9 mouse cellular contexts compared by ENCODE assay signal in genomic region chr7:142509518-142509917, GRCm38 (mm10). TPM values are rescaled to one million over a fixed set of nuclear protein-coding genes. Genes with fewer than 3 reads are reported as not detected.
A peak's percentile ranks its signal among the peaks of the same experiment; 100 is the strongest.
DNase-seq lines count a peak whose midpoint lies in the region; ATAC-seq and TF ChIP-seq lines count a peak whose summit lies in the region.
"Had no signal": no experiment of that assay in that cellular context is flagged by ENCODE, and none has a peak within 500 bp of the region (broad histone marks: within the 10 kb centered on the region; RNA-seq: fewer than 3 reads in every experiment).

No protein-coding gene starts in this region.

- no peaks in the 10 kb centered on the region for H3K36me3 ChIP-seq in lung, embryonic 14.5 days (ENCODE audit: insufficient read depth)
- H3K36me3 ChIP-seq in lung, postnatal 0 days (ENCODE audit: insufficient read depth, low read length) = no peaks in the 10 kb centered on the region
- no peaks in the 10 kb centered on the region for H3K36me3 ChIP-seq in forebrain, embryonic 12.5 days (replicated peaks)
- H3K36me3 ChIP-seq in limb, embryonic 13.5 days = no peaks in the 10 kb centered on the region
- H3K36me3 ChIP-seq in stomach, embryonic 16.5 days (ENCODE audit: control insufficient read depth, insufficient read depth, low read length) = no peaks in the 10 kb centered on the region
- H3K36me3 ChIP-seq in liver, embryonic 12.5 days = no peaks in the 10 kb centered on the region

- H3K9ac ChIP-seq in lung, embryonic 14.5 days = no peak overlapping the region
- no peak overlapping the region for H3K9ac ChIP-seq in lung, postnatal 0 days (replicated peaks; ENCODE audit: low read depth)
- no peak overlapping the region for H3K9ac ChIP-seq in forebrain, embryonic 12.5 days
- no peak overlapping the region; the same call in 1 of the 2 replicates for H3K9ac ChIP-seq in limb, embryonic 13.5 days
- peak overlapping the region; percentile 38; the same call in 1 of the 2 replicates for H3K9ac ChIP-seq in stomach, embryonic 16.5 days (ENCODE audit: low read length)
- no peak overlapping the region for H3K9ac ChIP-seq in liver, embryonic 12.5 days

- no peak overlapping the region for H3K4me2 ChIP-seq in lung, embryonic 14.5 days
- no peak overlapping the region for H3K4me2 ChIP-seq in lung, postnatal 0 days (replicated peaks; ENCODE audit: low read depth, low read length)
- H3K4me2 ChIP-seq in forebrain, embryonic 12.5 days = no peak overlapping the region
- H3K4me2 ChIP-seq in limb, embryonic 13.5 days (replicated peaks) = 0 out of 2 replicates have a peak overlapping the region, but pooled peaks have one; percentile 10
- no peak overlapping the region for H3K4me2 ChIP-seq in stomach, embryonic 16.5 days (ENCODE audit: low read depth, low read length)
- H3K4me2 ChIP-seq in liver, embryonic 12.5 days = no peak overlapping the region

- H3K4me1 ChIP-seq in lung, embryonic 14.5 days (ENCODE audit: insufficient read depth) = peaks cover 32% of the 10 kb centered on the region
- H3K4me1 ChIP-seq in lung, postnatal 0 days (ENCODE audit: insufficient read depth, low read depth, low read length) = no peaks in the 10 kb centered on the region
- H3K4me1 ChIP-seq in forebrain, embryonic 12.5 days = peaks cover 28% of the 10 kb centered on the region
- H3K4me1 ChIP-seq in limb, embryonic 13.5 days = peaks cover 63% of the 10 kb centered on the region
- H3K4me1 ChIP-seq in stomach, embryonic 16.5 days (ENCODE audit: control insufficient read depth, insufficient read depth, low read length) = peaks cover 32% of the 10 kb centered on the region
- peaks cover 14% of the 10 kb centered on the region for H3K4me1 ChIP-seq in liver, embryonic 12.5 days

- DNase-seq in lung, embryonic 14.5 days = peak; percentile 59
- DNase-seq in lung, postnatal 0 days (ENCODE audit: low spot score) = no peak
- no peak for DNase-seq in left cerebral cortex, adult 9 months (ENCODE audit: low spot score in 2 of 2)

- H3K27ac ChIP-seq in lung, embryonic 14.5 days (ENCODE audit: low read depth) = peak overlapping the region; percentile 88
- no peak overlapping the region; the same call in 1 of the 2 replicates for H3K27ac ChIP-seq in lung, postnatal 0 days (ENCODE audit: low read length)
- peak overlapping the region; percentile 76 for H3K27ac ChIP-seq in forebrain, embryonic 12.5 days
- peak overlapping the region; percentile 97 for H3K27ac ChIP-seq in limb, embryonic 13.5 days
- H3K27ac ChIP-seq in stomach, embryonic 16.5 days (ENCODE audit: low read length) = peak overlapping the region; percentile 96
- no peak overlapping the region for H3K27ac ChIP-seq in liver, embryonic 12.5 days

- no peaks in the 10 kb centered on the region for H3K9me3 ChIP-seq in lung, embryonic 14.5 days (ENCODE audit: low read depth, low read length)
- no peaks in the 10 kb centered on the region for H3K9me3 ChIP-seq in lung, postnatal 0 days (ENCODE audit: low read length)
- no peaks in the 10 kb centered on the region for H3K9me3 ChIP-seq in forebrain, embryonic 12.5 days
- no peaks in the 10 kb centered on the region for H3K9me3 ChIP-seq in limb, embryonic 13.5 days
- no peaks in the 10 kb centered on the region for H3K9me3 ChIP-seq in stomach, embryonic 16.5 days (replicated peaks; ENCODE audit: control insufficient read depth, low read length)
- H3K9me3 ChIP-seq in liver, embryonic 12.5 days (replicated peaks) = no peaks in the 10 kb centered on the region

- TF ChIP-seq CTCF in lung, embryonic 14.5 days (IDR thresholded peaks at IDR 0.05; ENCODE audit: low read depth) = no peak
- TF ChIP-seq CTCF in lung, postnatal 0 days (IDR thresholded peaks at IDR 0.05) = no peak

- ATAC-seq in lung, embryonic 14.5 days (ENCODE audit: insufficient read depth) = no peak
- ATAC-seq in lung, postnatal 0 days = no peak
- no peak for ATAC-seq in forebrain, embryonic 12.5 days (ENCODE audit: low FRiP score)
- ATAC-seq in limb, embryonic 13.5 days (ENCODE audit: low FRiP score, low read depth) = no peak
- no peak for ATAC-seq in stomach, embryonic 16.5 days (ENCODE audit: insufficient read depth, low FRiP score)
- ATAC-seq in erythroid progenitor cell, adult 5-6 weeks (replicated peaks; ENCODE audit: low FRiP score, poor library complexity, severe bottlenecking) = no peak
- no peak for ATAC-seq in liver, embryonic 12.5 days

- TF ChIP-seq EP300 in lung, postnatal 0 days (IDR thresholded peaks at IDR 0.05) = no peak

- no peaks in the 10 kb centered on the region for H3K27me3 ChIP-seq in lung, embryonic 14.5 days (ENCODE audit: insufficient read depth, low read length)
- no peaks in the 10 kb centered on the region for H3K27me3 ChIP-seq in lung, postnatal 0 days (replicated peaks; ENCODE audit: insufficient read depth, low read length)
- no peaks in the 10 kb centered on the region for H3K27me3 ChIP-seq in forebrain, embryonic 12.5 days
- no peaks in the 10 kb centered on the region for H3K27me3 ChIP-seq in limb, embryonic 13.5 days
- H3K27me3 ChIP-seq in stomach, embryonic 16.5 days (ENCODE audit: control insufficient read depth, insufficient read depth, low read length) = no peaks in the 10 kb centered on the region
- peaks cover 40% of the 10 kb centered on the region for H3K27me3 ChIP-seq in liver, embryonic 12.5 days (replicated peaks)

- WGBS in lung, embryonic 14.5 days = 15% methylated on average over 14 of the region's 14 CpGs
- 24% methylated on average over 14 of the region's 14 CpGs for WGBS in lung, postnatal 0 days
- WGBS in forebrain, embryonic 12.5 days = 54% methylated on average over 14 of the region's 14 CpGs
- 19% methylated on average over 14 of the region's 14 CpGs for WGBS in limb, embryonic 13.5 days
- WGBS in stomach, embryonic 16.5 days = 14% methylated on average over 14 of the region's 14 CpGs
- WGBS in liver, embryonic 12.5 days (ENCODE audit: insufficient replicate concordance) = 62% methylated on average over 14 of the region's 14 CpGs

- no peak overlapping the region for H3K4me3 ChIP-seq in lung, embryonic 14.5 days (ENCODE audit: low read depth, low read length)
- no peak overlapping the region for H3K4me3 ChIP-seq in lung, postnatal 0 days (ENCODE audit: low read depth, low read length)
- H3K4me3 ChIP-seq in forebrain, embryonic 12.5 days (replicated peaks) = no peak overlapping the region
- no peak overlapping the region for H3K4me3 ChIP-seq in limb, embryonic 13.5 days
- H3K4me3 ChIP-seq in stomach, embryonic 16.5 days (replicated peaks; ENCODE audit: low read length) = no peak overlapping the region
- no peak overlapping the region for H3K4me3 ChIP-seq in liver, embryonic 12.5 days

RNA-seq across cellular contexts. Expression of gene Tnnt3, which starts 10.9 kb away (rescaled TPM):
- 1.5 and 2.5 TPM in 2 replicates for polyA plus RNA-seq in lung, embryonic 14.5 days (2014; fragmentation: Nextera tagmentation; extraction: Ambion mirVana)
- polyA plus RNA-seq in lung, postnatal 0 days (2015; fragmentation: Nextera tagmentation; extraction: Ambion mirVana) = 1.5 and 2.2 TPM in 2 replicates
- 0.78 TPM in 1 of 2 replicates, not detected in the other for polyA plus RNA-seq in forebrain, embryonic 12.5 days (2016; fragmentation: Nextera tagmentation; extraction: Ambion mirVana)
- 60.9 and 62.3 TPM in 2 replicates for polyA plus RNA-seq in limb, embryonic 13.5 days (2015; fragmentation: Nextera tagmentation; extraction: Ambion mirVana)
- 12.0 and 208 TPM in 2 replicates for polyA plus RNA-seq in stomach, embryonic 16.5 days (2015; fragmentation: Nextera tagmentation; extraction: Ambion mirVana)
- not detected in 2 replicates for total RNA-seq in erythroid progenitor cell, adult 5-6 weeks (2015; ENCODE audit: low replicate concordance)
- total RNA-seq in erythroid progenitor cell, adult 5-6 weeks (2017; ENCODE audit: low replicate concordance) = not detected in 2 replicates
- polyA plus RNA-seq in liver, embryonic 12.5 days (2016; fragmentation: Nextera tagmentation; extraction: Ambion mirVana) = 0.51 TPM in 1 of 2 replicates, not detected in the other
- total RNA-seq: layer of hippocampus, postnatal 25 days had no signal

RNA-seq across cellular contexts. Expression of gene Mrpl23, which starts 23.0 kb away (rescaled TPM):
- 20.3 and 31.0 TPM in 2 replicates for polyA plus RNA-seq in lung, embryonic 14.5 days (2014; fragmentation: Nextera tagmentation; extraction: Ambion mirVana)
- polyA plus RNA-seq in lung, postnatal 0 days (2015; fragmentation: Nextera tagmentation; extraction: Ambion mirVana) = 15.2 and 15.7 TPM in 2 replicates
- 10.8 and 15.9 TPM in 2 replicates for polyA plus RNA-seq in forebrain, embryonic 12.5 days (2016; fragmentation: Nextera tagmentation; extraction: Ambion mirVana)
- 27.3 and 35.1 TPM in 2 replicates for polyA plus RNA-seq in limb, embryonic 13.5 days (2015; fragmentation: Nextera tagmentation; extraction: Ambion mirVana)
- polyA plus RNA-seq in stomach, embryonic 16.5 days (2015; fragmentation: Nextera tagmentation; extraction: Ambion mirVana) = 16.2 and 30.7 TPM in 2 replicates
- 9.6 TPM in 1 of 2 replicates, not detected in the other for total RNA-seq in erythroid progenitor cell, adult 5-6 weeks (2015; ENCODE audit: low replicate concordance)
- total RNA-seq in erythroid progenitor cell, adult 5-6 weeks (2017; ENCODE audit: low replicate concordance) = 0.13 TPM in 1 of 2 replicates, not detected in the other
- polyA plus RNA-seq in liver, embryonic 12.5 days (2016; fragmentation: Nextera tagmentation; extraction: Ambion mirVana) = 10.4 and 14.4 TPM in 2 replicates

RNA-seq across cellular contexts. Expression of gene Lsp1, which starts 48.9 kb away (rescaled TPM):
- polyA plus RNA-seq in lung, embryonic 14.5 days (2014; fragmentation: Nextera tagmentation; extraction: Ambion mirVana) = 98.0 and 99.6 TPM in 2 replicates
- 90.8 and 92.3 TPM in 2 replicates for polyA plus RNA-seq in lung, postnatal 0 days (2015; fragmentation: Nextera tagmentation; extraction: Ambion mirVana)
- 5.4 and 6.3 TPM in 2 replicates for polyA plus RNA-seq in forebrain, embryonic 12.5 days (2016; fragmentation: Nextera tagmentation; extraction: Ambion mirVana)
- polyA plus RNA-seq in limb, embryonic 13.5 days (2015; fragmentation: Nextera tagmentation; extraction: Ambion mirVana) = 46.3 and 49.8 TPM in 2 replicates
- polyA plus RNA-seq in stomach, embryonic 16.5 days (2015; fragmentation: Nextera tagmentation; extraction: Ambion mirVana) = 216 and 235 TPM in 2 replicates
- 88.0 and 115 TPM in 2 replicates for total RNA-seq in erythroid progenitor cell, adult 5-6 weeks (2015; ENCODE audit: low replicate concordance)
- 64.5 and 76.5 TPM in 2 replicates for total RNA-seq in erythroid progenitor cell, adult 5-6 weeks (2017; ENCODE audit: low replicate concordance)
- 16.7 and 17.0 TPM in 2 replicates for polyA plus RNA-seq in liver, embryonic 12.5 days (2016; fragmentation: Nextera tagmentation; extraction: Ambion mirVana)

Comparison
In these comparisons a context has a peak if more than half of its experiments do, and no peak if none do; other contexts are left out.
1. H3K27ac ChIP-seq: peak in lung, embryonic 14.5 days (single experiment), forebrain, embryonic 12.5 days (single experiment), limb, embryonic 13.5 days (single experiment) and stomach, embryonic 16.5 days (single experiment); none in lung, postnatal 0 days (single experiment) and liver, embryonic 12.5 days (single experiment).